Mouse (Mus musculus): ENCODE measurements around the gene Sod1. TPM values are rescaled to one million over a fixed set of nuclear protein-coding genes. Genes with fewer than 3 reads are reported as not detected.
"Not testable (repeated sequence)": the region's sequence is repeated elsewhere in the genome, so short reads cannot be mapped to it uniquely, and the experiment has no call there.

Gene Sod1
- polyA plus RNA-seq, 1 experiment from 2014 or later: 965 TPM

DNA sequence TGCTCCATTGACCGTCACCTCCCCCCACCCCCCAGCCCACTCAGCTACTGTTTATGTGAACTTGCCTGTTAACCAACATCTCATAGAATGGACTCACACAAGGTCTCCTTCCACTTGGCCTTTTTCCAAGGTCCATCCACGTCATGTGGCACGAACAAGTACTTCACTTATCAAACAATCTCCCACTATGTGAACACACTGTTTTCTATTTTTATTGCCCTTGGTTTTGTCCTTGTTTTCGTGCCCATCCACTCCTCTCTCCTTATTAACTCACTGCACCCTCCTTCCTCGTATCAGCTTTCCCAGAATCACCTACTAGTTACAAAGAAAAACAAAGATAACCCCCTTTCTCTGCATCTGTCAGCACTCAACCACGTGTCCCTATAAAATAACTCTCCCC, 14.1 kb downstream of the Sod1 start:
- no peak overlapping the region for H3K27ac ChIP-seq (ENCODE audit: low read length)

DNA sequence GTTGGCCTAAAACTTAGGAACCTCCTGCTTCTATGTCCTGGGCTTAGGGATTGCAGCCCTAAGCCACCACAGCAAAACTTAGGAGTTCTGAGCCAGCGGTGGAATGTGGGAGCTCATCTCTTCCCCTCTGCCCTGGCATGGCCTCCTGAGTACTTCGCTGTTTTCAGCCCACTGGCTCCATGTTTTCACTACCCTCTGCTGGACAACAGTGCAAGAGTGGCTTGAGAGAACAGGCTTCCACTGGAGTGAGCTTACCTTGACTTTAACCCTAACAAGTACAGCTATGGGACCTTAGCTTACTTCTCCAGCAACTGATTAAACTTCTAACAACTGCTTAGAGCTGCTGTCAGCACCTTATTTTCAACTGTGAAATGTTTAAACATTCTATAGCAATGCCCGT, 14.6 kb downstream of the Sod1 start:
- no peak overlapping the region for H3K4me3 ChIP-seq (ENCODE audit: low read depth, low read length)
- H3K9ac ChIP-seq (ENCODE audit: low read depth, low read length): no peak overlapping the region
- no peaks in the 10 kb centered on the region for H3K9me3 ChIP-seq (replicated peaks; ENCODE audit: control insufficient read depth, low read length)
- peaks cover 12% of the 10 kb centered on the region for H3K36me3 ChIP-seq (ENCODE audit: control insufficient read depth, insufficient read depth)
- no peak for ATAC-seq (ENCODE audit: low read depth)
- peaks cover 4% of the 10 kb centered on the region for H3K4me1 ChIP-seq (ENCODE audit: control insufficient read depth, low read depth, low read length)
- no peak overlapping the region for H3K4me2 ChIP-seq (ENCODE audit: low read depth, low read length)
- H3K27me3 ChIP-seq (ENCODE audit: control insufficient read depth, insufficient read depth, low read depth, low read length): no peaks in the 10 kb centered on the region
- WGBS (ENCODE audit: insufficient replicate concordance): 86% methylated on average over 3 of the region's 3 CpGs
- H3K27ac ChIP-seq (ENCODE audit: low read length): no peak overlapping the region

More for the DNA sequence above, 14.1 kb downstream of the Sod1 start:
- peaks cover 12% of the 10 kb centered on the region for H3K36me3 ChIP-seq (ENCODE audit: control insufficient read depth, insufficient read depth)
- no peaks in the 10 kb centered on the region for H3K9me3 ChIP-seq (replicated peaks; ENCODE audit: control insufficient read depth, low read length)
- H3K4me1 ChIP-seq (ENCODE audit: control insufficient read depth, low read depth, low read length): peaks cover 4% of the 10 kb centered on the region
- no peak overlapping the region for H3K4me3 ChIP-seq (ENCODE audit: low read depth, low read length)
- 55% methylated on average over 6 of the region's 6 CpGs for WGBS (ENCODE audit: insufficient replicate concordance)
- H3K9ac ChIP-seq (ENCODE audit: low read depth, low read length): no peak overlapping the region
- ATAC-seq (ENCODE audit: low read depth): no peak
- no peak overlapping the region for H3K4me2 ChIP-seq (ENCODE audit: low read depth, low read length)
- H3K27me3 ChIP-seq (ENCODE audit: control insufficient read depth, insufficient read depth, low read depth, low read length): no peaks in the 10 kb centered on the region

DNA sequence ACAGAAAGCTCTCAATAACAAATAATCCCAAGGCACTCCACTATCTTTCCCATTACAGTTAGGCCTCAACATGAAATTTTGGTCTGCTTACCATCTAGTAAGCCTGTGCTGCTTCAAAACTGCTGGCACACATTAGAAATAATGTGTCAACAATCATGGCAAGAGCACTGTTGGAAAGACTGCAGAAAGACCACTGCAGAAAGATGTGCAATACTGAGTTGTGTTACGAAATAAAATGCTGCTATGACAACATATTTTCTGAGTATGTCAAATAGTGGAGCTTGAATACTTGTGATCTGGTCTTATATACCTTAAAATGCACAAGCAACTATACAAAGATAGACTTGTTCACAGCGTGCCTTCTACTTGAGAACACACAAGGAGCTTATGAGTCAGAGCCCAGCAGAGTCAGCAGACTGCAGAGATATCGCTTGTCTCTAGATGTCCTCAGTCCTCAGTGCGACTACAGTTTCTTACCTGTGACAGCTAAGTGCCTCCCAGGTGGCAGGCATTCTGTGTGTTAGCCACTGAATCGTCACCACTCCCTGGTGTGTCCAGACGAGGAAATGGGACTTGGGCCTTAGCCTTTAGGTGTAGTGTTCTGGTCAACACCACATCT, 18.7 kb downstream of the Sod1 start:
- Histone ChIP-seq H3K4me1 (ENCODE audit: control insufficient read depth, low read depth, low read length) (peaks cover 4% of the 10 kb centered on the region), H3K36me3 (ENCODE audit: control insufficient read depth, insufficient read depth) (peaks cover 47% of the 10 kb centered on the region), H3K9ac (ENCODE audit: low read depth, low read length) (no peak overlapping the region), H3K4me2 (ENCODE audit: low read depth, low read length) (no peak overlapping the region), H3K27me3 (ENCODE audit: control insufficient read depth, insufficient read depth, low read depth, low read length) (no peaks in the 10 kb centered on the region), H3K4me3 (ENCODE audit: low read depth, low read length) (no peak overlapping the region), H3K9me3 (replicated peaks; ENCODE audit: control insufficient read depth, low read length) (no peaks in the 10 kb centered on the region), H3K27ac (ENCODE audit: low read length) (no peak overlapping the region)
- no peak for ATAC-seq (ENCODE audit: low read depth)
- WGBS (ENCODE audit: insufficient replicate concordance): 77% methylated on average over 6 of the region's 6 CpGs

DNA sequence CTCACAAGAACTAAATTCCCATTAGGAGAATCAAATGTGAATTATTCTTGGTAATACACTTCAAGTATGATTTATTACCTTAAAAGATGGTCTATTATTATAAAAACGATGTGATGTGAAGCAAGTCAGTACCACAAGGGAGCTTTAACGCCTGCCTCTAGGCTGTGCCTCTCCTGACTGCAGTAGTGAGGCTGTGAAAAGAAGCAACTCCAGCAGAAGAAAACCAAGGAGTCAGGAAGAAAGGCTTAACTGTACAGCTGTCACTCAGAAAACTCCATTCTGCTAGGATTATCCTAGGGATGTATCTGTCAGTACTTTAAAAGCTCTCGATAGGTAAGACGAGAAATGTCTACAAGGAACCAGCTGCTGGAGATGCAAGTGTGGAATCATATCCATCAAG, 21.3 kb downstream of the Sod1 start:
- 86% methylated on average over 4 of the region's 4 CpGs for WGBS (ENCODE audit: insufficient replicate concordance)
- no peak for ATAC-seq (ENCODE audit: low read depth)
- no peaks in the 10 kb centered on the region for H3K27me3 ChIP-seq (ENCODE audit: control insufficient read depth, insufficient read depth, low read depth, low read length)
- no peak overlapping the region for H3K9ac ChIP-seq (ENCODE audit: low read depth, low read length)
- peaks cover 63% of the 10 kb centered on the region for H3K36me3 ChIP-seq (ENCODE audit: control insufficient read depth, insufficient read depth)
- no peak overlapping the region for H3K27ac ChIP-seq (ENCODE audit: low read length)
- no peak overlapping the region for H3K4me3 ChIP-seq (ENCODE audit: low read depth, low read length)
- H3K9me3 ChIP-seq (replicated peaks; ENCODE audit: control insufficient read depth, low read length): no peaks in the 10 kb centered on the region
- H3K4me1 ChIP-seq (ENCODE audit: control insufficient read depth, low read depth, low read length): no peaks in the 10 kb centered on the region
- H3K4me2 ChIP-seq (ENCODE audit: low read depth, low read length): no peak overlapping the region

DNA sequence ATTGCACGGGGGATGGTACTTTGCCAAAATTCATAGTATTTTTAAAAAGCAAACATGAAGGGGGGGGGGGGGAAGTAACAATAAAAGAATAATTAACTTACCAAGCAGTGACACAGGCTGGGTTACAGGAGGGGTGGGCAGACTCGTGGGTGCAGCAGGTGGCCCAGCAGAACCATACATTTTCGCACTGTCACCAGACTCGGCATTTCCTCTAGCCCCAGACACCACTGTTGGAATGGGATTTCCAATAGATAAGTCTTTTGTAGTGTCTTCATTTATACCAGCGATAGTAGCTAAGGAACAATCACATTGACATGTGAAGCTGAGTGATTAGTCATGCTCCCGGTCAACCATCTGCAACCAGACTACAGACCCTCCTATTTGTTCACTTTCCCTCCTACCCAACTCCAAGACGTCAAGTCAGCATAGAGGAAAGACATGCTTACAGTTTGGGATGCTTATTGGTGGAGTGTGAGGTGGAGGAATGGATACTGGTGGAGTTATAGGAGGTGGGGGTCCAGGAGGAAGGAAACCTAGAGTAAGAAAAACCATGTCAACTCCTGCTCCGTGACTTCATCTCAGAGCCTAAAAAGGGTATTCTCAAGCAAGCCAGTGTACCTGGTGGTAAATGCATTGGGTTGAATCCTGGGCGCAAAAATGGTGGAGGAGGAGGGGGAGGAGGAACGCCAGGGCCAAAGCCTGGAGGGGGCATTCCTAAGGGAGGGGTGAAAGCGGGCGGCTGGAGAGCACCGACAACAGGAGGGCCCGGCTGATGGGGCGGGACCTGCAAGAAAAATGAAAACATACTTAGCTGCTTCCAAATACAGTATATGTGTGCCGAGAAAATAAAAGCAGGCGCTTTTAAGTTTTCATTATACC, 22.1 kb downstream of the Sod1 start:
- H3K4me3 ChIP-seq (ENCODE audit: low read depth, low read length): no peak overlapping the region
- 81% methylated on average over 17 of the region's 17 CpGs for WGBS (ENCODE audit: insufficient replicate concordance)
- peaks cover 70% of the 10 kb centered on the region for H3K36me3 ChIP-seq (ENCODE audit: control insufficient read depth, insufficient read depth)
- no peak overlapping the region for H3K4me2 ChIP-seq (ENCODE audit: low read depth, low read length)
- no peaks in the 10 kb centered on the region for H3K27me3 ChIP-seq (ENCODE audit: control insufficient read depth, insufficient read depth, low read depth, low read length)
- H3K9me3 ChIP-seq (replicated peaks; ENCODE audit: control insufficient read depth, low read length): no peaks in the 10 kb centered on the region
- H3K27ac ChIP-seq (ENCODE audit: low read length): no peak overlapping the region
- ATAC-seq (ENCODE audit: low read depth): no peak; the same call in 1 of the 2 replicates
- H3K9ac ChIP-seq (ENCODE audit: low read depth, low read length): no peak overlapping the region
- H3K4me1 ChIP-seq (ENCODE audit: control insufficient read depth, low read depth, low read length): no peaks in the 10 kb centered on the region

DNA sequence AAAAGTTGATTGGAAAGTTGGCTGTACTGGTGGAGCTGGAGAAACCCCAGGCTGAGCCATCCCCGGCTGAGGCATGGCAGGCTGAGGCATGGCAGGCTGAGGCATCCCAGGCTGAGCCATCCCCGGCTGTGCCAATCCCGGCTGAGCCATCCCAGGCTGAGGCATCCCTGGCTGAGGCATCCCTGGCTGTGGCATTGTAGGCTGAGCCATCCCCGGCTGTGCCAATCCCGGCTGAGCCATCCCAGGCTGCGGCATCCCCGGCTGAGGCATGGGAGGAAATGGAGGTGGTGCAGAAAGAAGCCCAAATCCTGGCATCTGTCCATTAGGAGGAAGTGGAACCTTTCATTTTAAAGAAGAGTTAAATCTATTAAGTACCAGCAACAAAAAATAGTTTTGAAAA, 29.5 kb downstream of the Sod1 start:
- Histone ChIP-seq H3K36me3 (ENCODE audit: control insufficient read depth, insufficient read depth) (peaks cover 57% of the 10 kb centered on the region), H3K27ac (ENCODE audit: low read length) (no peak overlapping the region), H3K4me2 (ENCODE audit: low read depth, low read length) (no peak overlapping the region), H3K4me3 (ENCODE audit: low read depth, low read length) (no peak overlapping the region), H3K27me3 (ENCODE audit: control insufficient read depth, insufficient read depth, low read depth, low read length) (no peaks in the 10 kb centered on the region), H3K9ac (ENCODE audit: low read depth, low read length) (no peak overlapping the region), H3K4me1 (ENCODE audit: control insufficient read depth, low read depth, low read length) (no peaks in the 10 kb centered on the region), H3K9me3 (replicated peaks; ENCODE audit: control insufficient read depth, low read length) (no peaks in the 10 kb centered on the region)
- 82% methylated on average over 7 of the region's 7 CpGs for WGBS (ENCODE audit: insufficient replicate concordance)
- ATAC-seq (ENCODE audit: low read depth): no peak

DNA sequence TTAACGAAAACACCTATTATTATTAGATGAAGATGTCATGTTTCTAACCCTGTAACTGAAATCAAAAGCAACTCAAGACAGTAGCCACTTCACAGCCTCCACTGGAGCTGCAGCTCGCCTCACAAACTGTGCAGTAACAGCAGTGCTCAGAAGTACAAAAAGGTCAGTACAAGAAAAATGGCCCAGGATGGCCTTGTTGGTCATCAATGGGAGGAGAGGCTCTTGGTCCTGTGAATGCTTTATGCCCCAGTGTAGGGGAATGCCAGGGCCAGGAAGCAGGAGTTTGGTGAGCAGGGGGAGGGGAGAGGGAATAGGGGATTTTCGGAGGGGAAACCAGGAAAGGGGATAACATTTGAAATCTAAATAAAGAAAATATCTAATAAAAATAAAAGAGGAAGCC, 30.7 kb downstream of the Sod1 start:
- H3K9ac ChIP-seq (ENCODE audit: low read depth, low read length); H3K4me2 ChIP-seq (ENCODE audit: low read depth, low read length); H3K27me3 ChIP-seq (ENCODE audit: control insufficient read depth, insufficient read depth, low read depth, low read length); H3K9me3 ChIP-seq (replicated peaks; ENCODE audit: control insufficient read depth, low read length); ATAC-seq (ENCODE audit: low read depth); H3K27ac ChIP-seq (ENCODE audit: low read length); H3K4me1 ChIP-seq (ENCODE audit: control insufficient read depth, low read depth, low read length); H3K4me3 ChIP-seq (ENCODE audit: low read depth, low read length): not testable (repeated sequence)
- 75% methylated on average over 3 of the region's 3 CpGs for WGBS (ENCODE audit: insufficient replicate concordance)
- peaks cover 53% of the 10 kb centered on the region for H3K36me3 ChIP-seq (ENCODE audit: control insufficient read depth, insufficient read depth)

- no peaks in the 10 kb centered on the region for H3K4me1 ChIP-seq (ENCODE audit: control insufficient read depth, low read depth, low read length)
- H3K9me3 ChIP-seq (replicated peaks; ENCODE audit: control insufficient read depth, low read length): no peaks in the 10 kb centered on the region
- 86% methylated on average over 2 of the region's 2 CpGs for WGBS (ENCODE audit: insufficient replicate concordance)
- H3K4me3 ChIP-seq (ENCODE audit: low read depth, low read length): no peak overlapping the region
- no peaks in the 10 kb centered on the region for H3K27me3 ChIP-seq (ENCODE audit: control insufficient read depth, insufficient read depth, low read depth, low read length)
- no peak overlapping the region for H3K4me2 ChIP-seq (ENCODE audit: low read depth, low read length)
- H3K36me3 ChIP-seq (ENCODE audit: control insufficient read depth, insufficient read depth): peaks cover 55% of the 10 kb centered on the region
- H3K9ac ChIP-seq (ENCODE audit: low read depth, low read length): no peak overlapping the region
- H3K27ac ChIP-seq (ENCODE audit: low read length): no peak overlapping the region
- no peak for ATAC-seq (ENCODE audit: low read depth)
Measured at GRCm38 (mm10) chr16:90252521-90252920, 32.0 kb downstream of the Sod1 start.

GRCm38 (mm10) chr16:90258950-90259349, 38.4 kb downstream of the Sod1 start:
- no peak for ATAC-seq (ENCODE audit: low read depth)
- H3K36me3 ChIP-seq (ENCODE audit: control insufficient read depth, insufficient read depth): peaks cover 38% of the 10 kb centered on the region

More at GRCm38 (mm10) chr16:90258950-90259349, 38.4 kb downstream of the Sod1 start:
- H3K27me3 ChIP-seq (ENCODE audit: control insufficient read depth, insufficient read depth, low read depth, low read length): no peaks in the 10 kb centered on the region
- WGBS (ENCODE audit: insufficient replicate concordance): 72% methylated on average over 7 of the region's 7 CpGs
- no peak overlapping the region for H3K9ac ChIP-seq (ENCODE audit: low read depth, low read length)
- no peak overlapping the region for H3K4me3 ChIP-seq (ENCODE audit: low read depth, low read length)
- H3K4me1 ChIP-seq (ENCODE audit: control insufficient read depth, low read depth, low read length): peaks cover 6% of the 10 kb centered on the region
- H3K4me2 ChIP-seq (ENCODE audit: low read depth, low read length): no peak overlapping the region
- H3K9me3 ChIP-seq (replicated peaks; ENCODE audit: control insufficient read depth, low read length): no peaks in the 10 kb centered on the region
- H3K27ac ChIP-seq (ENCODE audit: low read length): no peak overlapping the region

Data from liver, embryonic 16.5 days (tissue).